ENCODE assay signal across 8 mouse cellular contexts in genomic region chr11:97744063-97744717, GRCm38 (mm10). TPM values are rescaled to one million over a fixed set of nuclear protein-coding genes. Genes with fewer than 3 reads are reported as not detected.
DNase-seq lines count a peak whose midpoint lies in the region; ATAC-seq and TF ChIP-seq lines count a peak whose summit lies in the region.

Gene Pip4k2b (minus strand): TSS chr11:97744704.

- peak; percentile 61 for ATAC-seq in hindbrain, postnatal 0 days
- peak; percentile 42 for ATAC-seq in liver, embryonic 11.5 days (replicated peaks; ENCODE audit: low FRiP score)
- no peak for ATAC-seq in monocyte, adult 5-6 weeks (replicated peaks; ENCODE audit: insufficient number of reproducible peaks, low FRiP score, low TSS enrichment, poor library complexity, severe bottlenecking)

- DNase-seq in thymus, adult 2 months: no peak
- DNase-seq in thymus, postnatal 25 days: no peak
- DNase-seq in gastrocnemius, postnatal 10 days: peak; percentile 58
- DNase-seq in hindbrain, postnatal 0 days (ENCODE audit: low spot score): peak; percentile 68
- DNase-seq in liver, embryonic 11.5 days (ENCODE audit: low spot score): no peak
- DNase-seq in thymus, postnatal 10 days (ENCODE audit: low spot score in 2 of 2): no peak

- H3K36me3 ChIP-seq in thymus, adult 2 months (ENCODE audit: control insufficient read depth, insufficient read depth, low read length): peaks cover 5% of the 10 kb centered on the region
- peaks cover 19% of the 10 kb centered on the region for H3K36me3 ChIP-seq in hindbrain, postnatal 0 days (ENCODE audit: insufficient read depth, low read length)
- peaks cover 5% of the 10 kb centered on the region for H3K36me3 ChIP-seq in liver, embryonic 11.5 days (ENCODE audit: control insufficient read depth, insufficient read depth, low read length)

- under 1% methylated on average over 59 of the region's 63 CpGs for WGBS in thymus, adult 2 months
- WGBS in hindbrain, postnatal 0 days: 0% methylated on average over 49 of the region's 63 CpGs
- WGBS in liver, embryonic 11.5 days: 1% methylated on average over 57 of the region's 63 CpGs

- no peak for TF ChIP-seq POLR2A in thymus, adult 2 months (IDR thresholded peaks at IDR 0.05; ENCODE audit: control insufficient read depth, extremely low read depth, insufficient read depth, low read length, poor library complexity)
- TF ChIP-seq POLR2A in cortical plate, adult 2 months (IDR thresholded peaks at IDR 0.05; ENCODE audit: extremely low read depth, insufficient read depth, low read length): no peak

- H3K27ac ChIP-seq in thymus, adult 2 months (ENCODE audit: control insufficient read depth, insufficient read depth, low read length): peak within 1 kb of the TSS; percentile 82
- H3K27ac ChIP-seq in cortical plate, adult 2 months (ENCODE audit: insufficient read depth, low read length): peak within 1 kb of the TSS; percentile 99
- H3K27ac ChIP-seq in hindbrain, postnatal 0 days: peak within 1 kb of the TSS; percentile 98
- peak within 1 kb of the TSS; percentile 82 for H3K27ac ChIP-seq in liver, embryonic 11.5 days (ENCODE audit: low read depth, low read length)

- no peaks in the 10 kb centered on the region for H3K27me3 ChIP-seq in thymus, adult 2 months (ENCODE audit: control insufficient read depth, insufficient read depth, low read length)
- H3K27me3 ChIP-seq in hindbrain, postnatal 0 days (ENCODE audit: insufficient read depth, low read length): no peaks in the 10 kb centered on the region
- no peaks in the 10 kb centered on the region for H3K27me3 ChIP-seq in liver, embryonic 11.5 days (replicated peaks; ENCODE audit: control insufficient read depth, insufficient read depth, low read length)

- H3K4me3 ChIP-seq in thymus, adult 2 months (ENCODE audit: control insufficient read depth, insufficient read depth, low read length): peak within 1 kb of the TSS; percentile 98
- H3K4me3 ChIP-seq in cortical plate, adult 2 months (ENCODE audit: insufficient read depth, low read length): peak within 1 kb of the TSS; percentile 98
- peak within 1 kb of the TSS; percentile 75 for H3K4me3 ChIP-seq in hindbrain, postnatal 0 days (ENCODE audit: low read length)
- peak within 1 kb of the TSS; percentile 82 for H3K4me3 ChIP-seq in liver, embryonic 11.5 days (ENCODE audit: low read depth, low read length)

- peak within 1 kb of the TSS; percentile 86 for H3K9ac ChIP-seq in hindbrain, postnatal 0 days (replicated peaks; ENCODE audit: low read length)
- H3K9ac ChIP-seq in liver, embryonic 11.5 days (ENCODE audit: low read depth, low read length): peak within 1 kb of the TSS; percentile 88

- no peaks in the 10 kb centered on the region for H3K9me3 ChIP-seq in hindbrain, postnatal 0 days (ENCODE audit: low read length)
- H3K9me3 ChIP-seq in liver, embryonic 11.5 days (ENCODE audit: control insufficient read depth, low read length): no peaks in the 10 kb centered on the region

- peak within 1 kb of the TSS; percentile 78 for H3K4me2 ChIP-seq in hindbrain, postnatal 0 days (ENCODE audit: low read depth, low read length)
- peak within 1 kb of the TSS; percentile 79 for H3K4me2 ChIP-seq in liver, embryonic 11.5 days

- peaks cover 20% of the 10 kb centered on the region for H3K4me1 ChIP-seq in thymus, adult 2 months (replicated peaks; ENCODE audit: control insufficient read depth, insufficient read depth, low read length)
- peaks cover 9% of the 10 kb centered on the region for H3K4me1 ChIP-seq in cortical plate, adult 2 months (ENCODE audit: control insufficient read depth, insufficient read depth, low read length)
- H3K4me1 ChIP-seq in hindbrain, postnatal 0 days (ENCODE audit: insufficient read depth, low read length): peaks cover 17% of the 10 kb centered on the region
- peaks cover 13% of the 10 kb centered on the region for H3K4me1 ChIP-seq in liver, embryonic 11.5 days (replicated peaks; ENCODE audit: control insufficient read depth, insufficient read depth, low read length)

- no peak for TF ChIP-seq CTCF in thymus, adult 2 months (IDR thresholded peaks at IDR 0.05; ENCODE audit: borderline replicate concordance, control insufficient read depth, extremely low read depth, insufficient read depth, low read length, poor library complexity)
- no peak for TF ChIP-seq CTCF in cortical plate, adult 2 months (IDR thresholded peaks at IDR 0.05; ENCODE audit: extremely low read depth, insufficient read depth, low read length)
- TF ChIP-seq CTCF in hindbrain, postnatal 0 days (IDR thresholded peaks at IDR 0.05; ENCODE audit: low read depth): no peak

RNA-seq across cellular contexts. Expression of gene Pip4k2b, which starts in this region (rescaled TPM):
- polyA plus RNA-seq in thymus, adult 2 months (2012; rRNA removed): 28.2 and 34.8 TPM in 2 replicates
- polyA plus RNA-seq in cortical plate, adult 2 months (2012; rRNA removed): 64.7 and 67.2 TPM in 2 replicates
- 10 to 100 TPM; 46.8 to 49.7 TPM for total RNA-seq in gastrocnemius, postnatal 10 days (2021)
- total RNA-seq in hindbrain, postnatal 0 days (2014; rRNA removed): 127 TPM in 2 replicates
- 4.3 and 5.1 TPM in 2 replicates for polyA plus RNA-seq in hindbrain, postnatal 0 days (2015; fragmentation: Nextera tagmentation; extraction: Ambion mirVana)
- polyA plus RNA-seq in liver, embryonic 11.5 days (2014; fragmentation: Nextera tagmentation; extraction: Ambion mirVana): 0.95 and 1.7 TPM in 2 replicates
- 22.1 to 35.2 TPM (median 28.7 TPM) in 3 replicates for total RNA-seq in monocyte, adult 5-6 weeks (2017)

Comparison
In these comparisons a context has a peak if more than half of its experiments do, and no peak if none do; other contexts are left out.
1. DNase-seq: peak in gastrocnemius, postnatal 10 days (single experiment) and hindbrain, postnatal 0 days (single experiment); none in thymus, adult 2 months (single experiment), thymus, postnatal 25 days (single experiment), liver, embryonic 11.5 days (single experiment) and thymus, postnatal 10 days (0 of 2).
2. Peak in every context shown above with its lines, with median percentiles within 50 percentile points of each other: H3K27ac ChIP-seq and H3K4me3 ChIP-seq.